Mouse (Mus musculus): Measurements from ENCODE around the gene Nol12. TPM values are rescaled to one million over a fixed set of nuclear protein-coding genes. Genes with fewer than 3 reads are reported as not detected.
A peak's percentile ranks its signal among the peaks of the same experiment; 100 is the strongest.

Gene Nol12
- total and polyA plus RNA-seq, 3 experiments: 13.2 to 24.2 (median 16.7) TPM

- ATAC-seq (ENCODE audit: extremely low read depth, insufficient number of reproducible peaks, low FRiP score, poor library complexity, severe bottlenecking) (no peak), DNase-seq (ENCODE audit: low spot score) (no peak)
- H3K4me3 ChIP-seq (ENCODE audit: low read depth, low read length): no peak within 1 kb of the TSS
- no peak for TF ChIP-seq GATA1 (IDR thresholded peaks at IDR 0.05; ENCODE audit: borderline replicate concordance, low read length)
- no peak for TF ChIP-seq POLR2AphosphoS5 (IDR thresholded peaks at IDR 0.05; ENCODE audit: insufficient replicate concordance, low read depth, low read length)
- peaks cover 10% of the 10 kb centered on the region for H3K4me1 ChIP-seq (ENCODE audit: insufficient read depth, low read depth, low read length)
- H3K27me3 ChIP-seq (ENCODE audit: insufficient read depth, low read length): peaks cover 56% of the 10 kb centered on the region
- H3K36me3 ChIP-seq (replicated peaks): peaks cover 7% of the 10 kb centered on the region
- H3K9me3 ChIP-seq (replicated peaks): 0 out of 2 replicates have a peak, but pooled peaks cover 5% of the 10 kb centered on the region
Measured at GRCm38 (mm10) chr15:78947657-78948056, 12.9 kb downstream of the Nol12 start, which contains the start of gene Triobp. Gene Triobp, plus strand, starts transcription at chr15:78947724.

DNA sequence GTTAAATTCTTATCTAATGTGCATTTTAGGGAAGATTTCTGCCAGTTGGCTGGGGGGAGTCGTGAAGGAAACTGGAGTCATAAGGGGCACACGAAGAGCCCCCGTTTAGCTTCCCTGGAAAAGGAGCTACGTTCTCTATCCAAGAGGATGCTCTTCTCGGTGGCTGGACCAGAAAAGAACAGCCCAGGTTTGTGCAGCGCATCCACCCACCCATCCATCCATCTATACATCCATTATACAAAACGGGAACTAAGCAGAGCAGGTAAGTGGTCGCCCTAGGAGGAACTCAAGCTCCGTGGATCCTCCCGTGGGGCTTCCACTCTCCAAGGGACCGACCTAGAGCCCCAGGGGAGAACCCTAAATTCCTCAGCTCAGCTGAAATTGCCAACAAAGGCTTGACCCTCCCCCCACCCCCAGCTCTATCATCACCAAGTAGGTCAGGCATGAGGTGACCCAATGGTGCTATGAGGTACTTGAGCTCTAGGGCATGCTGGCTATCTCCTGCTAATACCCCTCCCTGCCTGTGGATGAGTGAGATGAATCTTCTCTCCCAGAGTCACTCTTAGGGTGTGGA lies 13.5 kb downstream of the Nol12 start:
- no peak for TF ChIP-seq TAL1 (conservative IDR thresholded peaks at IDR 0.05; ENCODE audit: low read depth, low read length)
- no peak for TF ChIP-seq GATA2 (IDR thresholded peaks at IDR 0.05; ENCODE audit: borderline replicate concordance, low read depth, low read length)
- no peak for TF ChIP-seq CTCF (IDR thresholded peaks at IDR 0.05; ENCODE audit: low read depth, low read length)
- TF ChIP-seq POLR2AphosphoS5 (IDR thresholded peaks at IDR 0.05; ENCODE audit: insufficient replicate concordance, low read depth, low read length): no peak
- no peak for TF ChIP-seq GATA1 (IDR thresholded peaks at IDR 0.05; ENCODE audit: borderline replicate concordance, low read length)
- H3K4me1 ChIP-seq (ENCODE audit: insufficient read depth, low read depth, low read length): peaks cover 7% of the 10 kb centered on the region
- DNase-seq (ENCODE audit: low spot score) (no peak), ATAC-seq (ENCODE audit: extremely low read depth, insufficient number of reproducible peaks, low FRiP score, poor library complexity, severe bottlenecking) (no peak)
- H3K9me3 ChIP-seq (replicated peaks): 0 out of 2 replicates have a peak, but pooled peaks cover 5% of the 10 kb centered on the region
- no peak overlapping the region for H3K4me3 ChIP-seq (ENCODE audit: low read depth, low read length)
- peaks cover 59% of the 10 kb centered on the region for H3K27me3 ChIP-seq (ENCODE audit: insufficient read depth, low read length)
- peaks cover 4% of the 10 kb centered on the region for H3K36me3 ChIP-seq (replicated peaks)

DNA sequence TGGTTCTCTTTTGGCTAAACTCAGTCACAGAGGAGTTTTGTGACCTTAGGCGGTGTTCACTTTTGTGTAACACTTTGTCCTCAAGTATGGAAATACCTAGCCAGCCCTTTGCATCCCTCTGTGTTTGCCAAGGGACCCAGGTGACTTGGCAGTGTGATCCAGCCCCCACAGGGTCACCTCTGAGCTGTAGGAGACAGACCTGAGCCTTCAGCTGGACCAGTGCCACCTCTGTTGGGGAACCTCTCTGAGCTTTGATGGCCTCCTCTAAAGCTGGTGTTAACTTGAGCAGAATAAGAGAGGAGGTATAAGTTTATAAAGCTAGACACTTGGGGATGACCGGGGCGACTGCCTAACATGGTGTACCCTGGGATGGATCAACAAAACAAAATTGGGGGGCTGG lies 14.2 kb downstream of the Nol12 start:
- Histone ChIP-seq H3K9me3 (replicated peaks) (0 out of 2 replicates have a peak, but pooled peaks cover 5% of the 10 kb centered on the region), H3K27me3 (ENCODE audit: insufficient read depth, low read length) (peaks cover 63% of the 10 kb centered on the region), H3K4me3 (ENCODE audit: low read depth, low read length) (no peak overlapping the region), H3K36me3 (replicated peaks) (no peaks in the 10 kb centered on the region), H3K4me1 (ENCODE audit: insufficient read depth, low read depth, low read length) (peaks cover 1% of the 10 kb centered on the region)
- TF ChIP-seq POLR2AphosphoS5 (IDR thresholded peaks at IDR 0.05; ENCODE audit: insufficient replicate concordance, low read depth, low read length) (no peak), CTCF (IDR thresholded peaks at IDR 0.05; ENCODE audit: low read depth, low read length) (no peak), GATA2 (IDR thresholded peaks at IDR 0.05; ENCODE audit: borderline replicate concordance, low read depth, low read length) (no peak), GATA1 (IDR thresholded peaks at IDR 0.05; ENCODE audit: borderline replicate concordance, low read length) (no peak), TAL1 (conservative IDR thresholded peaks at IDR 0.05; ENCODE audit: low read depth, low read length) (no peak)
- DNase-seq (ENCODE audit: low spot score) (no peak), ATAC-seq (ENCODE audit: extremely low read depth, insufficient number of reproducible peaks, low FRiP score, poor library complexity, severe bottlenecking) (no peak)

GRCm38 (mm10) chr15:78955663-78956062 lies 20.9 kb downstream of the Nol12 start:
- H3K4me3 ChIP-seq (ENCODE audit: low read depth, low read length): no peak overlapping the region

GRCm38 (mm10) chr15:78956351-78956750 lies 21.6 kb downstream of the Nol12 start:
- H3K27me3 ChIP-seq (ENCODE audit: insufficient read depth, low read length): peaks cover 48% of the 10 kb centered on the region
- no peaks in the 10 kb centered on the region for H3K36me3 ChIP-seq (replicated peaks)
- H3K4me3 ChIP-seq (ENCODE audit: low read depth, low read length): no peak overlapping the region
- ATAC-seq (ENCODE audit: extremely low read depth, insufficient number of reproducible peaks, low FRiP score, poor library complexity, severe bottlenecking) (no peak), DNase-seq (ENCODE audit: low spot score) (no peak)
- H3K9me3 ChIP-seq (replicated peaks): no peaks in the 10 kb centered on the region
- no peaks in the 10 kb centered on the region; the same call in none of the 2 replicates for H3K4me1 ChIP-seq (ENCODE audit: insufficient read depth, low read depth, low read length)
- TF ChIP-seq TAL1 (conservative IDR thresholded peaks at IDR 0.05; ENCODE audit: low read depth, low read length) (no peak), CTCF (IDR thresholded peaks at IDR 0.05; ENCODE audit: low read depth, low read length) (peak; percentile 51)

More at GRCm38 (mm10) chr15:78955663-78956062, 20.9 kb downstream of the Nol12 start:
- Histone ChIP-seq H3K9me3 (replicated peaks) (no peaks in the 10 kb centered on the region), H3K36me3 (replicated peaks) (no peaks in the 10 kb centered on the region), H3K4me1 (ENCODE audit: insufficient read depth, low read depth, low read length) (no peaks in the 10 kb centered on the region; the same call in none of the 2 replicates), H3K27me3 (ENCODE audit: insufficient read depth, low read length) (peaks cover 49% of the 10 kb centered on the region)
- no peak for TF ChIP-seq TAL1 (conservative IDR thresholded peaks at IDR 0.05; ENCODE audit: low read depth, low read length)
- no peak for TF ChIP-seq POLR2AphosphoS5 (IDR thresholded peaks at IDR 0.05; ENCODE audit: insufficient replicate concordance, low read depth, low read length)
- no peak for TF ChIP-seq GATA1 (IDR thresholded peaks at IDR 0.05; ENCODE audit: borderline replicate concordance, low read length)
- no peak for TF ChIP-seq GATA2 (IDR thresholded peaks at IDR 0.05; ENCODE audit: borderline replicate concordance, low read depth, low read length)
- TF ChIP-seq CTCF (IDR thresholded peaks at IDR 0.05; ENCODE audit: low read depth, low read length): no peak
- DNase-seq (ENCODE audit: low spot score): no peak
- ATAC-seq (ENCODE audit: extremely low read depth, insufficient number of reproducible peaks, low FRiP score, poor library complexity, severe bottlenecking): no peak

- no peak for DNase-seq (ENCODE audit: low spot score)
Measured at GRCm38 (mm10) chr15:78957021-78957420, 22.3 kb downstream of the Nol12 start.

GRCm38 (mm10) chr15:78959537-78959936 lies 24.8 kb downstream of the Nol12 start:
- no peaks in the 10 kb centered on the region for H3K36me3 ChIP-seq (replicated peaks)

More at GRCm38 (mm10) chr15:78957021-78957420, 22.3 kb downstream of the Nol12 start:
- no peaks in the 10 kb centered on the region for H3K36me3 ChIP-seq (replicated peaks)
- no peak for ATAC-seq (ENCODE audit: extremely low read depth, insufficient number of reproducible peaks, low FRiP score, poor library complexity, severe bottlenecking)
- H3K4me3 ChIP-seq (ENCODE audit: low read depth, low read length): no peak overlapping the region
- H3K4me1 ChIP-seq (ENCODE audit: insufficient read depth, low read depth, low read length): no peaks in the 10 kb centered on the region; the same call in none of the 2 replicates
- no peaks in the 10 kb centered on the region for H3K9me3 ChIP-seq (replicated peaks)
- TF ChIP-seq TAL1 (conservative IDR thresholded peaks at IDR 0.05; ENCODE audit: low read depth, low read length): no peak
- peaks cover 48% of the 10 kb centered on the region for H3K27me3 ChIP-seq (ENCODE audit: insufficient read depth, low read length)

More at GRCm38 (mm10) chr15:78959537-78959936, 24.8 kb downstream of the Nol12 start:
- H3K9me3 ChIP-seq (replicated peaks): no peaks in the 10 kb centered on the region
- peaks cover 51% of the 10 kb centered on the region for H3K27me3 ChIP-seq (ENCODE audit: insufficient read depth, low read length)
- ATAC-seq (ENCODE audit: extremely low read depth, insufficient number of reproducible peaks, low FRiP score, poor library complexity, severe bottlenecking): no peak
- no peak for TF ChIP-seq POLR2AphosphoS5 (IDR thresholded peaks at IDR 0.05; ENCODE audit: insufficient replicate concordance, low read depth, low read length)
- H3K4me1 ChIP-seq (ENCODE audit: insufficient read depth, low read depth, low read length): peaks cover 3% of the 10 kb centered on the region
- DNase-seq (ENCODE audit: low spot score): no peak
- no peak overlapping the region for H3K4me3 ChIP-seq (ENCODE audit: low read depth, low read length)

All from G1E (cell line).